ENCODE assay signal across 25 mouse cellular contexts in genomic region chr3:75730982-75731600, GRCm38 (mm10). TPM values are rescaled to one million over a fixed set of nuclear protein-coding genes. Genes with fewer than 3 reads are reported as not detected.
A peak's percentile ranks its signal among the peaks of the same experiment; 100 is the strongest.
DNase-seq lines count a peak whose midpoint lies in the region; ATAC-seq and TF ChIP-seq lines count a peak whose summit lies in the region.
"Had no signal": no experiment of that assay in that cellular context is flagged by ENCODE, and none has a peak within 500 bp of the region (broad histone marks: within the 10 kb centered on the region; RNA-seq: fewer than 3 reads in every experiment).

No protein-coding gene starts in this region.

- H3K9me3 ChIP-seq in hindbrain, postnatal 0 days (ENCODE audit: low read length), result no peaks in the 10 kb centered on the region
- H3K9me3 ChIP-seq in hindbrain, embryonic 12.5 days (replicated peaks), result no peaks in the 10 kb centered on the region
- H3K9me3 ChIP-seq: embryonic facial prominence, embryonic 13.5 days; forebrain, embryonic 10.5 days; hindbrain, embryonic 13.5 days; liver, embryonic 12.5 days; midbrain, embryonic 12.5 days; neural tube, embryonic 13.5 days had no signal

- no peak for TF ChIP-seq CTCF in hindbrain, postnatal 0 days (IDR thresholded peaks at IDR 0.05; ENCODE audit: low read depth)

- no peak overlapping the region for H3K4me2 ChIP-seq in hindbrain, postnatal 0 days (ENCODE audit: low read depth, low read length)
- H3K4me2 ChIP-seq in hindbrain, embryonic 12.5 days (replicated peaks), result no peak overlapping the region
- H3K4me2 ChIP-seq: embryonic facial prominence, embryonic 13.5 days; hindbrain, embryonic 13.5 days; liver, embryonic 12.5 days; midbrain, embryonic 12.5 days; neural tube, embryonic 13.5 days had no signal

- 76% methylated on average over 3 of the region's 3 CpGs for WGBS in hindbrain, postnatal 0 days
- WGBS in hindbrain, embryonic 12.5 days, result 85% methylated on average over 3 of the region's 3 CpGs

- no peak overlapping the region for H3K9ac ChIP-seq in hindbrain, postnatal 0 days (replicated peaks; ENCODE audit: low read length)
- no peak overlapping the region for H3K9ac ChIP-seq in hindbrain, embryonic 12.5 days
- H3K9ac ChIP-seq: embryonic facial prominence, embryonic 13.5 days; hindbrain, embryonic 13.5 days; liver, embryonic 12.5 days; midbrain, embryonic 12.5 days; neural tube, embryonic 13.5 days had no signal

- ATAC-seq in hindbrain, postnatal 0 days, result no peak
- no peak for ATAC-seq in hindbrain, embryonic 12.5 days (ENCODE audit: low FRiP score)
- peak; percentile 91 for ATAC-seq in inflammation-experienced regulatory T-cells, adult 6 months
- ATAC-seq: liver, embryonic 12.5 days; lung, postnatal 0 days had no signal

- no peaks in the 10 kb centered on the region for H3K27me3 ChIP-seq in hindbrain, postnatal 0 days (ENCODE audit: insufficient read depth, low read length)
- no peaks in the 10 kb centered on the region for H3K27me3 ChIP-seq in hindbrain, embryonic 12.5 days
- H3K27me3 ChIP-seq: embryonic facial prominence, embryonic 13.5 days; hindbrain, embryonic 13.5 days; liver, embryonic 12.5 days; midbrain, embryonic 12.5 days; neural tube, embryonic 13.5 days had no signal

- no peak overlapping the region for H3K4me3 ChIP-seq in hindbrain, postnatal 0 days (ENCODE audit: low read length)
- H3K4me3 ChIP-seq in hindbrain, embryonic 12.5 days, result no peak overlapping the region
- H3K4me3 ChIP-seq: embryonic facial prominence, embryonic 13.5 days; forebrain, embryonic 10.5 days; hindbrain, embryonic 13.5 days; liver, embryonic 12.5 days; midbrain, embryonic 12.5 days; neural tube, embryonic 13.5 days had no signal

- peak; percentile 4 for DNase-seq in hindbrain, postnatal 0 days (ENCODE audit: low spot score)
- DNase-seq in 3T3-L1 (ENCODE audit: low read depth, low spot score) (peak; percentile 4), MEL-GATA-1-ER (ENCODE audit: extremely low read depth, low read depth) (peak; percentile 60)
- no peak for DNase-seq in gastrocnemius, postnatal 25 days
- DNase-seq in cerebellum, postnatal 4 days (ENCODE audit: low spot score in 2 of 2), result no peak
- DNase-seq in urinary bladder, postnatal 36 days (ENCODE audit: low spot score in 2 of 2), result no peak
- DNase-seq: cerebellum, adult 11 months; cerebellum, postnatal 25 days; gastrocnemius, postnatal 14 days; kidney, adult 18-20 months; kidney, postnatal 25 days; spleen, adult 18-20 months had no signal

- H3K36me3 ChIP-seq in hindbrain, postnatal 0 days (ENCODE audit: insufficient read depth, low read length), result no peaks in the 10 kb centered on the region
- no peaks in the 10 kb centered on the region for H3K36me3 ChIP-seq in hindbrain, embryonic 12.5 days
- H3K36me3 ChIP-seq: embryonic facial prominence, embryonic 13.5 days; forebrain, embryonic 10.5 days; hindbrain, embryonic 13.5 days; liver, embryonic 12.5 days; midbrain, embryonic 12.5 days; neural tube, embryonic 13.5 days had no signal

- H3K27ac ChIP-seq in hindbrain, postnatal 0 days, result no peak overlapping the region
- no peak overlapping the region for H3K27ac ChIP-seq in hindbrain, embryonic 12.5 days
- H3K27ac ChIP-seq: embryonic facial prominence, embryonic 13.5 days; forebrain, embryonic 10.5 days; hindbrain, embryonic 13.5 days; liver, embryonic 12.5 days; midbrain, embryonic 12.5 days; neural tube, embryonic 13.5 days had no signal

- no peaks in the 10 kb centered on the region for H3K4me1 ChIP-seq in hindbrain, postnatal 0 days (ENCODE audit: insufficient read depth, low read length)
- H3K4me1 ChIP-seq in hindbrain, embryonic 12.5 days, result no peaks in the 10 kb centered on the region
- H3K4me1 ChIP-seq: embryonic facial prominence, embryonic 13.5 days; forebrain, embryonic 10.5 days; hindbrain, embryonic 13.5 days; liver, embryonic 12.5 days; midbrain, embryonic 12.5 days; neural tube, embryonic 13.5 days had no signal

RNA-seq across cellular contexts. Expression of gene Gm29133, which starts 16.9 kb away (rescaled TPM):
- not detected in 2 replicates for total RNA-seq in hindbrain, postnatal 0 days (2014; rRNA removed)
- not detected in 2 replicates for polyA plus RNA-seq in hindbrain, postnatal 0 days (2015; fragmentation: Nextera tagmentation; extraction: Ambion mirVana)
- not detected in 2 replicates for polyA plus RNA-seq in hindbrain, embryonic 12.5 days (2016; fragmentation: Nextera tagmentation; extraction: Ambion mirVana)
- polyA plus RNA-seq in inflammation-experienced regulatory T-cells, adult 6 months (2017; shearing (Covaris generic)), result not detected
- not detected for total RNA-seq in gastrocnemius, postnatal 25 days (2021)
- total RNA-seq: gastrocnemius, postnatal 14 days; layer of hippocampus, postnatal 10 days; left cerebral cortex, postnatal 14 days had no signal
- polyA plus RNA-seq: embryonic facial prominence, embryonic 13.5 days; forebrain, embryonic 10.5 days; heart, embryonic 14.5 days; hindbrain, embryonic 13.5 days; liver, embryonic 12.5 days; lung, postnatal 0 days; midbrain, embryonic 12.5 days; neural tube, embryonic 13.5 days; urinary bladder, adult 2 months had no signal

Comparison
In these comparisons a context has a peak if more than half of its experiments do, and no peak if none do; other contexts are left out.
1. DNase-seq: peak in hindbrain, postnatal 0 days (single experiment), 3T3-L1 (single experiment) and MEL-GATA-1-ER (single experiment); none in gastrocnemius, postnatal 25 days (single experiment), cerebellum, postnatal 4 days (0 of 2) and urinary bladder, postnatal 36 days (0 of 2).